Mouse (Mus musculus) kidney, adult 2 months (tissue): ENCODE measurements around the gene Cdc73.

Experiments used
- CTCF ChIP-seq: fragments of 200-500 bp; conservative IDR thresholded peaks from 2 replicates; pipeline ENCODE4 v1.5.1; 2011; ENCODE audit warnings: low read depth, mild to moderate bottlenecking, control low read depth, low read length, moderate library complexity, mixed read lengths; ENCODE audit not compliant: insufficient read depth, insufficient read length
- POLR2A ChIP-seq: fragments of 200-500 bp; IDR thresholded peaks from one replicate; pipeline ENCODE4 v1.6.1; 2011; ENCODE audit warnings: low read depth, low read length, control low read depth

DNA sequence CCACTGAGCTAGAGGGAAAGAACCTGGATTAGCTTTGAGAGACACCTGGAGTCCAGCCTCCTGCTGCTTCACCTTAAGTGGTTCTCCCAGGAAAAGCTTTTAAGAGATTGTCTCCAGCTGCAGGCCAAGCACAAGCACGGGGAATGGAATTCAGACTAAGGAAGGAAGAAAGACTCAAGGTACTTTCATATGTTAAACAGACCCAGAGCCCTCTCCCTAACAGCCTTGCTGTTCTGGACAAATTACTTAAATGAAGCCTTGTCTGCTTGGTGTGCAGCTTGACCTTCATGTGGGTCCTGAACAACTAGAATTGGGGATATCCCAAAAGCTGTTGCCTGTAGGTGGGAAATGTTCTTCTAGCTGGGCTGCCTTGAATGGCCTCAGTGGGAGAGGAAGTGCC is 147.2 kb downstream of the Cdc73 start:
- no peak for TF ChIP-seq POLR2A
- TF ChIP-seq CTCF = no peak
